Mouse (Mus musculus) small intestine, adult 2 months (tissue): ENCODE measurements around the gene Fam169b. TPM values are rescaled to one million over a fixed set of nuclear protein-coding genes. Genes with fewer than 3 reads are reported as not detected.
A peak's percentile ranks its signal among the peaks of the same experiment; 100 is the strongest.

ENCODE experiments used
- H3K27ac ChIP-seq: fragments of 200-500 bp; 2 replicates; pipeline ENCODE4 v1.5.1; 2012; ENCODE audit warnings: low read depth, low read length, control low read depth, inconsistent platforms; ENCODE audit not compliant: insufficient read depth
- H3K27me3 ChIP-seq: fragments of 200-500 bp; 2 replicates; pipeline ENCODE4 v1.6.1; 2012; ENCODE audit warnings: mild to moderate bottlenecking, moderate library complexity, low read length, inconsistent platforms; ENCODE audit not compliant: control insufficient read depth, insufficient read depth
- H3K36me3 ChIP-seq: fragments of 200-500 bp; 2 replicates; pipeline ENCODE4 v1.6.1; 2012; ENCODE audit warnings: mild to moderate bottlenecking, low read length, control low read depth, inconsistent platforms; ENCODE audit not compliant: control insufficient read depth, insufficient read depth
- H3K4me1 ChIP-seq: fragments of 200-500 bp; 2 replicates; pipeline ENCODE4 v1.6.1; 2012; ENCODE audit warnings: low read length, inconsistent platforms, mixed read lengths; ENCODE audit not compliant: control insufficient read depth, insufficient read depth, insufficient read length
- H3K4me3 ChIP-seq: fragments of 200-500 bp; 2 replicates; pipeline ENCODE4 v1.5.1; 2012; ENCODE audit warnings: low read depth, mild to moderate bottlenecking, control low read depth, inconsistent platforms, low read length, moderate library complexity
- CTCF ChIP-seq: fragments of 200-500 bp; IDR thresholded peaks from 2 replicates; pipeline ENCODE4 v1.5.1; 2012; ENCODE audit warnings: low read depth, mild to moderate bottlenecking, control low read depth, inconsistent platforms, low read length, moderate library complexity, mixed read lengths; ENCODE audit not compliant: insufficient replicate concordance, insufficient read length; ENCODE audit errors: extremely low read depth
- POLR2A ChIP-seq: fragments of 200-500 bp; IDR thresholded peaks from 2 replicates; pipeline ENCODE4 v1.6.1; 2012; ENCODE audit warnings: low read depth, mild to moderate bottlenecking, control low read depth, inconsistent platforms, low read length, moderate library complexity
- WGBS: fragments of 180-500 bp; shearing (Covaris S2); methylation state at CpG from one replicate; pipeline ENCODE4 v1.1.7; 2018; 5-methylcytosine and 5-hydroxymethylcytosine counted together
- polyA plus RNA-seq: library from polyadenylated mRNA; depleted of rRNA; stranded (reverse); fragments of >200 nt; gene quantifications from 2 replicates; pipeline ENCODE4 v1.2.3, GENCODE M21; 2012

The Fam169b gene
- polyA plus RNA-seq, 1 experiment, result 3.8 TPM

- WGBS, result 73% methylated on average over 1 of the region's 1 CpGs
- no peak overlapping the region for H3K27ac ChIP-seq
- TF ChIP-seq CTCF, result no peak
- TF ChIP-seq POLR2A, result no peak
- H3K36me3 ChIP-seq, result no peaks in the 10 kb centered on the region
- no peaks in the 10 kb centered on the region for H3K4me1 ChIP-seq
- no peak overlapping the region for H3K4me3 ChIP-seq
- no peaks in the 10 kb centered on the region for H3K27me3 ChIP-seq
Measured at GRCm38 (mm10) chr7:68250411-68250810, 23.2 kb upstream of the Fam169b start.

GRCm38 (mm10) chr7:68250902-68251301 lies 22.7 kb upstream of the Fam169b start:
- H3K27me3 ChIP-seq, result no peaks in the 10 kb centered on the region
- no peaks in the 10 kb centered on the region for H3K4me1 ChIP-seq
- 80% methylated on average over 3 of the region's 3 CpGs for WGBS
- no peaks in the 10 kb centered on the region for H3K36me3 ChIP-seq
- TF ChIP-seq POLR2A, result no peak
- TF ChIP-seq CTCF, result no peak
- H3K27ac ChIP-seq, result no peak overlapping the region
- no peak overlapping the region for H3K4me3 ChIP-seq

- Histone ChIP-seq H3K4me1 (no peaks in the 10 kb centered on the region), H3K27ac (no peak overlapping the region), H3K36me3 (no peaks in the 10 kb centered on the region), H3K27me3 (no peaks in the 10 kb centered on the region), H3K4me3 (no peak overlapping the region)
- WGBS, result 47% methylated on average over 2 of the region's 2 CpGs
- TF ChIP-seq CTCF (no peak), POLR2A (no peak)
Measured at GRCm38 (mm10) chr7:68257767-68258166, 15.9 kb upstream of the Fam169b start.

- H3K36me3 ChIP-seq, result no peaks in the 10 kb centered on the region
- H3K27ac ChIP-seq, result no peak overlapping the region
- H3K27me3 ChIP-seq, result no peaks in the 10 kb centered on the region
- no peaks in the 10 kb centered on the region for H3K4me1 ChIP-seq
- H3K4me3 ChIP-seq, result no peak overlapping the region
- TF ChIP-seq CTCF (no peak), POLR2A (no peak)
- WGBS, result 75% methylated on average over 17 of the region's 17 CpGs
Measured at GRCm38 (mm10) chr7:68258326-68259150, 15.1 kb upstream of the Fam169b start.

GRCm38 (mm10) chr7:68259523-68260081 lies 14.0 kb upstream of the Fam169b start:
- no peak overlapping the region for H3K4me3 ChIP-seq
- no peak overlapping the region for H3K27ac ChIP-seq
- no peaks in the 10 kb centered on the region; the same call in 1 of the 2 replicates for H3K4me1 ChIP-seq
- no peaks in the 10 kb centered on the region for H3K36me3 ChIP-seq
- TF ChIP-seq CTCF (no peak), POLR2A (no peak)
- 54% methylated on average over 6 of the region's 6 CpGs for WGBS
- no peaks in the 10 kb centered on the region for H3K27me3 ChIP-seq

- H3K27me3 ChIP-seq, result no peaks in the 10 kb centered on the region
- no peak for TF ChIP-seq CTCF
- no peak for TF ChIP-seq POLR2A
Measured at GRCm38 (mm10) chr7:68262612-68263200, 10.9 kb upstream of the Fam169b start.

GRCm38 (mm10) chr7:68263346-68264027 lies 10.2 kb upstream of the Fam169b start:
- H3K27me3 ChIP-seq, result no peaks in the 10 kb centered on the region
- H3K36me3 ChIP-seq, result no peaks in the 10 kb centered on the region
- no peak for TF ChIP-seq CTCF
- no peak for TF ChIP-seq POLR2A
- no peaks in the 10 kb centered on the region; the same call in 1 of the 2 replicates for H3K4me1 ChIP-seq
- no peak overlapping the region for H3K27ac ChIP-seq
- 66% methylated on average over 8 of the region's 8 CpGs for WGBS
- H3K4me3 ChIP-seq, result peak overlapping the region; percentile 39; the same call in 1 of the 2 replicates

More at GRCm38 (mm10) chr7:68262612-68263200, 10.9 kb upstream of the Fam169b start:
- Histone ChIP-seq H3K36me3 (no peaks in the 10 kb centered on the region), H3K27ac (no peak overlapping the region), H3K4me3 (no peak overlapping the region), H3K4me1 (no peaks in the 10 kb centered on the region; the same call in 1 of the 2 replicates)
- WGBS, result 60% methylated on average over 8 of the region's 8 CpGs
